Mouse (Mus musculus): ENCODE results near the gene Hephl1.

- TF ChIP-seq POLR2A (IDR thresholded peaks at IDR 0.05; ENCODE audit: borderline replicate concordance, insufficient read depth, low read length) (no peak), CTCF (IDR thresholded peaks at IDR 0.05; ENCODE audit: borderline replicate concordance, insufficient read depth, low read depth, low read length) (no peak)
These were observed 9.0 kb upstream of the Hephl1 start for GRCm38 (mm10) chr9:15120841-15121358.

All from cerebellum, adult 2 months (tissue).